Mouse (Mus musculus) cerebellum, adult 2 months (tissue): Measurements from ENCODE around the gene D10Jhu81e.

Experiments
- CTCF ChIP-seq: fragments of 200-500 bp; IDR thresholded peaks from 2 replicates; pipeline ENCODE4 v1.5.1; 2011; ENCODE audit warnings: low read depth, mild to moderate bottlenecking, control low read depth, low read length, moderate library complexity, borderline replicate concordance; ENCODE audit not compliant: insufficient read depth
- POLR2A ChIP-seq: fragments of 200-500 bp; IDR thresholded peaks from 2 replicates; pipeline ENCODE4 v1.6.1; 2011; ENCODE audit warnings: low read length, control low read depth, borderline replicate concordance; ENCODE audit not compliant: insufficient read depth

GRCm38 (mm10) chr10:78165256-78166005, 4.2 kb downstream of the D10Jhu81e start:
- TF ChIP-seq CTCF: no peak
- no peak for TF ChIP-seq POLR2A
